Mouse (Mus musculus): ENCODE measurements around the gene Btbd35f8.
"Not testable (repeated sequence)": the region's sequence is repeated elsewhere in the genome, so short reads cannot be mapped to it uniquely, and the experiment has no call there.

Btbd35f8 gene

DNA sequence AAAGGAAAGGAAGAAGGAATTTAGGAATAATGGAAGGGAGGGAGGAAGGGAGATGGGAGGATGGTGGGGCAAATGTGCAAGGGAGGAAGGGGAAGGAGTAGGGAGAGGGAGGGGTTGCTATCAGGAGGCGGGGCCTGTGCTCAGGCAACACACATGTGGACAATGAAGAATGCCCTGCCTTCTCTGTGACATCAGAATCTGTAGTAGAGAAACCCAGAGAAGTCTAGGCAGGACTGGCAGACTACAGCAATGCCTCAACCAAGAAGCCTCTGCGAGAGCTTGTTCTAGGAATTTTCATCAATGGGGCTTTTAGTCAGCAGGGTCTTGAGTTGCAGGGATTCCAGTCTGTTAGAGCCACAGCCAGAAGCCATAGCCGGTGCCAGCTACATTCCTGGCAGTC is at the start of gene Btbd35f8:
Btbd35f8 (plus strand) TSS at position 301 of the 400 bp plus-strand sequence.
- DNase-seq, result not testable (repeated sequence)

All from thymus, postnatal 25 days (tissue).